Comparison of ENCODE assay signal across 29 mouse cellular contexts in genomic region chr7:102393898-102394297, GRCm38 (mm10).
"Had no signal": no experiment of that assay in that cellular context is flagged by ENCODE, and none has a peak within 500 bp of the region (broad histone marks: within the 10 kb centered on the region; RNA-seq: fewer than 3 reads in every experiment).

No protein-coding gene starts in this region.

- H3K4me3 ChIP-seq: gastrocnemius, adult 2 months; heart, adult 2 months; heart, embryonic 13.5 days; heart, embryonic 15.5 days; hindbrain, embryonic 10.5 days; hindbrain, embryonic 12.5 days; hindbrain, embryonic 15.5 days; kidney, embryonic 15.5 days; limb, embryonic 13.5 days; limb, embryonic 15.5 days; liver, embryonic 12.5 days had no signal

- H3K4me1 ChIP-seq: hindbrain, embryonic 10.5 days; hindbrain, embryonic 12.5 days; hindbrain, embryonic 15.5 days; kidney, embryonic 15.5 days; limb, embryonic 13.5 days; limb, embryonic 15.5 days had no signal

- H3K27me3 ChIP-seq: heart, embryonic 13.5 days; heart, embryonic 15.5 days; hindbrain, embryonic 12.5 days; hindbrain, embryonic 15.5 days; kidney, embryonic 15.5 days; limb, embryonic 13.5 days; limb, embryonic 15.5 days; liver, embryonic 12.5 days had no signal

- DNase-seq: gastrocnemius, adult 2 months; gastrocnemius, postnatal 10 days; gastrocnemius, postnatal 25 days; heart, adult 11 months; heart, adult 2 months; heart, postnatal 14 days; heart, postnatal 4 days; kidney, adult 11 months; kidney, adult 2 months; kidney, adult 9 months; kidney, postnatal 14 days; kidney, postnatal 36 days; layer of hippocampus, adult 9-11 months; layer of hippocampus, postnatal 36 days; left cerebral cortex, postnatal 4 days had no signal

- H3K9ac ChIP-seq: heart, embryonic 13.5 days; heart, embryonic 15.5 days; hindbrain, embryonic 12.5 days; hindbrain, embryonic 15.5 days; kidney, embryonic 15.5 days; limb, embryonic 13.5 days; limb, embryonic 15.5 days; liver, embryonic 12.5 days; liver, embryonic 14.5 days had no signal

- H3K9me3 ChIP-seq: heart, embryonic 13.5 days; heart, embryonic 15.5 days; hindbrain, embryonic 10.5 days; hindbrain, embryonic 12.5 days; hindbrain, embryonic 15.5 days; kidney, embryonic 15.5 days; limb, embryonic 13.5 days; limb, embryonic 15.5 days; liver, embryonic 12.5 days had no signal

- H3K4me2 ChIP-seq: heart, embryonic 11.5 days; heart, embryonic 13.5 days; heart, embryonic 15.5 days; hindbrain, embryonic 12.5 days; hindbrain, embryonic 15.5 days; kidney, embryonic 15.5 days; limb, embryonic 13.5 days; limb, embryonic 15.5 days; liver, embryonic 12.5 days had no signal

- H3K27ac ChIP-seq: heart, adult 2 months; heart, embryonic 13.5 days; heart, embryonic 15.5 days; hindbrain, embryonic 10.5 days; hindbrain, embryonic 12.5 days; hindbrain, embryonic 15.5 days; hindbrain, postnatal 0 days; kidney, embryonic 15.5 days; kidney, postnatal 0 days; limb, embryonic 13.5 days; limb, embryonic 15.5 days; liver, embryonic 12.5 days; liver, embryonic 14.5 days had no signal

- H3K36me3 ChIP-seq: heart, embryonic 13.5 days; heart, embryonic 15.5 days; hindbrain, embryonic 10.5 days; hindbrain, embryonic 12.5 days; hindbrain, embryonic 15.5 days; kidney, embryonic 15.5 days; limb, embryonic 13.5 days; limb, embryonic 15.5 days; liver, embryonic 12.5 days had no signal

- ATAC-seq: hindbrain, postnatal 0 days; intestine, embryonic 16.5 days; liver, embryonic 12.5 days had no signal
